Mouse (Mus musculus) hindbrain, embryonic 11.5 days (tissue): ENCODE results near the gene Cog6. TPM values are rescaled to one million over a fixed set of nuclear protein-coding genes. Genes with fewer than 3 reads are reported as not detected.

Experiments used
- ATAC-seq: fragments of 200-750 bp; cut with Nextera tagmentation; 2 replicates; pipeline ENCODE4 v1.8.0; 2017; ENCODE audit warnings: mild to moderate bottlenecking, moderate TSS enrichment, moderate library complexity; ENCODE audit not compliant: low FRiP score
- DNase-seq: peaks from one replicate; pipeline ENCODE4 v3.0.0-alpha.2; 2015; ENCODE audit warnings: low spot score
- H3K27ac ChIP-seq: fragments of 300-500 bp; sonication (generic); 2 replicates; pipeline ENCODE4 v1.5.1; 2014; ENCODE audit warnings: mild to moderate bottlenecking, low read depth, low read length
- H3K27me3 ChIP-seq: fragments of 300-500 bp; sonication (generic); 2 replicates; pipeline ENCODE4 v1.6.1; 2014; ENCODE audit warnings: mild to moderate bottlenecking, low read length, moderate library complexity, mixed read lengths; ENCODE audit not compliant: control insufficient read depth, insufficient read depth
- H3K36me3 ChIP-seq: fragments of 300-500 bp; sonication (generic); 2 replicates; pipeline ENCODE4 v1.6.1; 2014; ENCODE audit warnings: mild to moderate bottlenecking, low read length, moderate library complexity, mixed read lengths; ENCODE audit not compliant: control insufficient read depth, insufficient read depth
- H3K4me1 ChIP-seq: fragments of 300-500 bp; sonication (generic); replicated peaks from 2 replicates; pipeline ENCODE4 v1.6.1; 2014; ENCODE audit warnings: low read length, mixed read lengths; ENCODE audit not compliant: control insufficient read depth, insufficient read depth
- H3K4me2 ChIP-seq: fragments of 300-500 bp; sonication (generic); replicated peaks from 2 replicates; pipeline ENCODE4 v1.6.1; 2014; ENCODE audit warnings: mild to moderate bottlenecking, low read depth, low read length
- H3K4me3 ChIP-seq: fragments of 300-500 bp; sonication (generic); 2 replicates; pipeline ENCODE4 v1.5.1; 2014; ENCODE audit warnings: low read depth, low read length
- H3K9ac ChIP-seq: fragments of 300-500 bp; sonication (generic); 2 replicates; pipeline ENCODE4 v1.6.1; 2014; ENCODE audit warnings: low read depth, low read length
- H3K9me3 ChIP-seq: fragments of 300-500 bp; sonication (generic); 2 replicates; pipeline ENCODE4 v1.6.1; 2016; ENCODE audit warnings: low read length; ENCODE audit not compliant: control insufficient read depth
- WGBS: fragments of 180-500 bp; shearing (Covaris S2); extraction: QIAGEN DNeasy Blood & Tissue Kit; methylation state at CpG from one replicate; pipeline ENCODE4 v1.1.7; 2014; 5-methylcytosine and 5-hydroxymethylcytosine counted together
- polyA plus RNA-seq: library from polyadenylated mRNA; unstranded; fragments of >200 nt; fragmentation: Nextera tagmentation; extraction: Ambion mirVana; gene quantifications from 2 replicates; pipeline ENCODE4 v1.2.1, GENCODE M21; 2014

The Cog6 gene
- polyA plus RNA-seq, 1 experiment from 2014 or later: 52.1 TPM

- ATAC-seq (no peak), DNase-seq (no peak)
- no peaks in the 10 kb centered on the region for H3K4me1 ChIP-seq
- no peak overlapping the region for H3K4me2 ChIP-seq
- H3K36me3 ChIP-seq: no peaks in the 10 kb centered on the region
- no peaks in the 10 kb centered on the region for H3K9me3 ChIP-seq
- H3K9ac ChIP-seq: no peak overlapping the region
- H3K4me3 ChIP-seq: no peak overlapping the region
- no peaks in the 10 kb centered on the region for H3K27me3 ChIP-seq
- WGBS: 86% methylated on average over 1 of the region's 1 CpGs
- H3K27ac ChIP-seq: no peak overlapping the region
Observed at GRCm38 (mm10) chr3:52953831-52954230, 63.2 kb downstream of the Cog6 start.

- WGBS: 97% methylated on average over 5 of the region's 5 CpGs
- no peak overlapping the region for H3K4me3 ChIP-seq
Observed at GRCm38 (mm10) chr3:52948824-52949223, 68.2 kb downstream of the Cog6 start.

GRCm38 (mm10) chr3:52947444-52947843 is 69.6 kb downstream of the Cog6 start:
- ATAC-seq (no peak), DNase-seq (no peak)
- no peaks in the 10 kb centered on the region for H3K27me3 ChIP-seq
- no peak overlapping the region for H3K9ac ChIP-seq
- H3K27ac ChIP-seq: no peak overlapping the region
- H3K36me3 ChIP-seq: no peaks in the 10 kb centered on the region
- no peak overlapping the region for H3K4me3 ChIP-seq
- H3K4me2 ChIP-seq: no peak overlapping the region
- WGBS: 88% methylated on average over 5 of the region's 5 CpGs
- no peaks in the 10 kb centered on the region for H3K9me3 ChIP-seq
- no peaks in the 10 kb centered on the region for H3K4me1 ChIP-seq

More at GRCm38 (mm10) chr3:52948824-52949223, 68.2 kb downstream of the Cog6 start:
- Histone ChIP-seq H3K27ac (no peak overlapping the region), H3K4me1 (no peaks in the 10 kb centered on the region), H3K27me3 (no peaks in the 10 kb centered on the region), H3K9me3 (no peaks in the 10 kb centered on the region), H3K9ac (no peak overlapping the region), H3K36me3 (no peaks in the 10 kb centered on the region), H3K4me2 (no peak overlapping the region)
- no peak for ATAC-seq
- DNase-seq: no peak

GRCm38 (mm10) chr3:52940832-52941468 is 76.1 kb downstream of the Cog6 start:
- H3K4me2 ChIP-seq: no peak overlapping the region
- DNase-seq: no peak
- WGBS: 68% methylated on average over 10 of the region's 10 CpGs

GRCm38 (mm10) chr3:52938398-52938797 is 78.6 kb downstream of the Cog6 start:
- no peak for DNase-seq
- Histone ChIP-seq H3K27me3 (no peaks in the 10 kb centered on the region), H3K9ac (no peak overlapping the region), H3K36me3 (no peaks in the 10 kb centered on the region), H3K27ac (no peak overlapping the region), H3K9me3 (no peaks in the 10 kb centered on the region), H3K4me3 (no peak overlapping the region), H3K4me1 (no peaks in the 10 kb centered on the region), H3K4me2 (no peak overlapping the region)
- no peak for ATAC-seq
- 82% methylated on average over 5 of the region's 5 CpGs for WGBS

More at GRCm38 (mm10) chr3:52940832-52941468, 76.1 kb downstream of the Cog6 start:
- H3K9ac ChIP-seq: no peak overlapping the region
- no peaks in the 10 kb centered on the region for H3K4me1 ChIP-seq
- no peaks in the 10 kb centered on the region for H3K36me3 ChIP-seq
- H3K9me3 ChIP-seq: no peaks in the 10 kb centered on the region
- no peaks in the 10 kb centered on the region for H3K27me3 ChIP-seq
- no peak overlapping the region for H3K4me3 ChIP-seq
- H3K27ac ChIP-seq: no peak overlapping the region
- no peak for ATAC-seq

- Histone ChIP-seq H3K4me2 (no peak overlapping the region), H3K27ac (no peak overlapping the region), H3K9ac (no peak overlapping the region), H3K4me1 (no peaks in the 10 kb centered on the region), H3K9me3 (no peaks in the 10 kb centered on the region), H3K4me3 (no peak overlapping the region), H3K36me3 (no peaks in the 10 kb centered on the region), H3K27me3 (no peaks in the 10 kb centered on the region)
- no peak for DNase-seq
- 83% methylated on average over 6 of the region's 6 CpGs for WGBS
- ATAC-seq: no peak
Observed at GRCm38 (mm10) chr3:52937739-52938306, 79.2 kb downstream of the Cog6 start.

- ATAC-seq (no peak), DNase-seq (no peak)
- no peaks in the 10 kb centered on the region for H3K27me3 ChIP-seq
- WGBS: 81% methylated on average over 2 of the region's 2 CpGs
- H3K9me3 ChIP-seq: no peaks in the 10 kb centered on the region
- H3K4me1 ChIP-seq: no peaks in the 10 kb centered on the region
- H3K9ac ChIP-seq: no peak overlapping the region
- H3K36me3 ChIP-seq: no peaks in the 10 kb centered on the region
- H3K27ac ChIP-seq: no peak overlapping the region
- H3K4me3 ChIP-seq: no peak overlapping the region
- no peak overlapping the region for H3K4me2 ChIP-seq
Observed at GRCm38 (mm10) chr3:52931956-52932355, 85.1 kb downstream of the Cog6 start.

Other genes starting within 250 kb of the Cog6 start
- 45.2 and 60.5 TPM in 2 replicates for gene Lhfp, start 24.3 kb upstream of the Cog6 start, polyA plus RNA-seq